Mouse (Mus musculus) embryonic fibroblast, embryonic 13.5 days (primary cell): Measurements from ENCODE around the gene Tcta. TPM values are rescaled to one million over a fixed set of nuclear protein-coding genes. Genes with fewer than 3 reads are reported as not detected.
"Not testable (repeated sequence)": the region's sequence is repeated elsewhere in the genome, so short reads cannot be mapped to it uniquely, and the experiment has no call there.

ENCODE experiments used
- H3K27ac ChIP-seq: 2 replicates; pipeline ENCODE4 v1.5.1; 2012; ENCODE audit warnings: low read length, control low read depth, inconsistent platforms; ENCODE audit not compliant: insufficient read depth
- H3K4me1 ChIP-seq: 2 replicates; pipeline ENCODE4 v1.6.1; 2011; ENCODE audit warnings: low read length; ENCODE audit not compliant: control insufficient read depth, insufficient read depth
- H3K4me3 ChIP-seq: 2 replicates; pipeline ENCODE4 v1.5.1; 2011; ENCODE audit warnings: mild to moderate bottlenecking, control low read depth, low read length; ENCODE audit not compliant: insufficient read depth
- CTCF ChIP-seq: IDR thresholded peaks from 2 replicates; pipeline ENCODE4 v1.5.1; 2011; ENCODE audit warnings: mild to moderate bottlenecking, control low read depth, low read length, moderate library complexity, borderline replicate concordance; ENCODE audit not compliant: insufficient read depth
- POLR2A ChIP-seq: IDR thresholded peaks from 2 replicates; pipeline ENCODE4 v1.6.1; 2011; ENCODE audit warnings: low read depth, mild to moderate bottlenecking, control low read depth, low read length, moderate library complexity
- polyA plus RNA-seq: library from polyadenylated mRNA; stranded (reverse); fragments of >200 nt; gene quantifications from 2 replicates; pipeline ENCODE4 v1.2.4, GENCODE M21; 2011; ENCODE audit warnings: low read depth; ENCODE audit not compliant: missing spikeins, insufficient read length

Gene Tcta
- polyA plus RNA-seq, 1 experiment = 22.9 TPM

DNA sequence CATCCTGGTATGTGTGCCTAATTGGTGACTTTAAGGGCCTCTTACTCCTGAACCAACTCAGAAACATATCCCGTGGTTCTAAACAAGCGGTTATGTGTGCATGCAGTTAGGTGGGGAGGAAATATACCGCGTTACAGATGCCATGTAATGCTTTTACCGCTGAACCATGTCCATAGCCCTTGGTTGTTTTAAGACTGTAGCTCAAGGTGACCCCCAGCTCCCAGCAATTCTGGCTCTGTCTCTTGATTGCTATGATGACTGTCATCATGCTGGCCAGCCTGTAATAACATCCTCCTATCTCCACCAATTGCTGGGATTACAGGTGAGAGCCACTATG lies 35.1 kb upstream of the Tcta start:
- H3K27ac ChIP-seq = peak overlapping the region; percentile 98
- peaks cover 9% of the 10 kb centered on the region for H3K4me1 ChIP-seq
- TF ChIP-seq POLR2A = peak; percentile 40; the same call in 1 of the 2 replicates
- no peak for TF ChIP-seq CTCF
- no peak overlapping the region for H3K4me3 ChIP-seq

DNA sequence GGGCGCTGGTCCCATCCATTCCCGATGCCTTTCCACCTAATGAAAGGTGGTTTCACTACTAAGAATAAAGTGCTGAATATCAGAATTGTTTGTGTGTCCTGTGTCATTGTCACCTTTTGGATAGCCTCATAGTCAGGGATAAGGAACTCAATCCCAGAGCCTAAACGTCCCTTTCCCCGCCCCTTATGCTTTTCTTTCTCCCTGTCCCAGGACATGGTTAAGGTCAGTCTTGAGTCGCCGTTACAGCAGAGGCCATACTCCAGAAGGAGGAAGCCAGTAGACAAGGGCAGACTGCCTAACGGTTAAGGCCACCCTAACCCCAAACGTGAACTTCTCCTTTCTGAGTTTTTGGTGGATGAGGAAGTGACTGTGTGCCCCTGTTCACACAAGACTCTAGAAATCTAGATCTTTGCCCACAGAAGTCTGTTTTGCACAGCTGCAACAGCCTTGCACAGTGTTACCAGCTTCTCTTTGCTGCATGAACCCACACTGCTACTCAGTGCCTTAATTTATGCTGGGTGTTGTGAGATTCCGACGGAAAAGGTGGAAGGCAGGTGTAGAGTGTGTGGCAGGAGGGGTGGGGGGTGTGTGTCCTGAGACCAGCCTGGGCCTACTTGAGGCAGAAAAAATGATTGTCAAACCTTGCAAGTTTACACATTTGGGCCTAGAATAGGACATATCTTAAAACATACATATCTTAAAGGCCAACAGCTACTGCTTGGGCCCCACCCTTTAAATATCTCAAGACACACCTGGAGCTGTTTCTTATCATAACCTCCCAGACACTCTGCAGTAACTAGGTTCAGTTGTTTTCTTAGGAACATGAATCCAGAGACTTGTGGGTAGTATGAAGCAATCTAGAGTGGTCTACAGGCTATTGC lies 34.5 kb upstream of the Tcta start:
- Histone ChIP-seq H3K4me1 (peaks cover 9% of the 10 kb centered on the region), H3K27ac (peak overlapping the region; percentile 98), H3K4me3 (peak overlapping the region; percentile 76)
- TF ChIP-seq POLR2A (peak; percentile 16; the same call in 1 of the 2 replicates), CTCF (no peak)

GRCm38 (mm10) chr9:108339886-108340257 lies 33.9 kb upstream of the Tcta start:
- peaks cover 9% of the 10 kb centered on the region for H3K4me1 ChIP-seq
- peak overlapping the region; percentile 98 for H3K27ac ChIP-seq
- peak overlapping the region; percentile 76 for H3K4me3 ChIP-seq
- no peak; the same call in 1 of the 2 replicates for TF ChIP-seq POLR2A
- no peak for TF ChIP-seq CTCF

DNA sequence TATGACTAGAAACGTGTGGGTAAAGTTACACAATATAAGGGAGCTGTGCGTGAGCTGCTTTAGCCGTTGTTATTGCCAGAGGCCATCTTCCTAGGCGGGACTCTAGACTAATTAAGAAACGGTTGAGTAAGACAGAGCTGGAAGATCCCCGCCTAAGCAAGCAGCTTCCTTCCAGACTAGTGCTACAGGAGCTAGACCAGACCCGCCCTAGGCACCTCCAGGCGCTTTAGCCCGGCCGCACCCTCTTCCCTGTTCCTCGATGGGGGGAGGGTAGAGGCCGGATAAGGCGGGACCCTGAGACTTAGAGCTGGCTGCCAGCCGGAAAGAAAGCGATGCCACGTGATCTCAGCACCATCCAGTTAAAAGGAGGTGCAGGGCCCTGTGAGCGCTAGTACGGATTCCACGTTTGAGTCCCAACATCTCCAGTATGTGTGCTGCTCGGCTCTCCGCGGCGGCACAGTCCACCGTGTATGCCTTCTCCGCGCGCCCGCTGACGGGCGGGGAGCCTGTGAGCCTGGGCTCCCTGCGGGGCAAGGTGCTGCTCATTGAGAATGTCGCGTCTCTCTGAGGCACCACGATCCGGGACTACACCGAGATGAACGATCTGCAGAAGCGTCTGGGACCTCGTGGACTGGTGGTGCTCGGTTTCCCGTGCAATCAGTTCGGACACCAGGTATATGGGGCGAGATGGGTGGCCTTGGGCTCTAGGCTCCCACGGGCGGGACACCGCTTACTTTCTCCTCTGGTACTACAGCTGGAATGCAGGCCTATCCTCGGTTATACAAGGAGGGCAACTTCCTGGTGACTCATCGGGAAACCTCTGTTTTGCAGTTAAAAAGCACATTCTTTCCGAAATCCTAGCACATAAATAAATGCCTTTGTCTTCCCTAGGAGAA lies 33.2 kb upstream of the Tcta start, which contains the start of gene Gpx1:
Gene Gpx1 (plus strand): TSS at position 18 of the 896 bp plus-strand sequence.
- Histone ChIP-seq H3K4me3 (peak within 1 kb of the TSS; percentile 76), H3K4me1 (peaks cover 9% of the 10 kb centered on the region), H3K27ac (peak within 1 kb of the TSS; percentile 98)
- TF ChIP-seq CTCF = no peak
- peak; percentile 98 for TF ChIP-seq POLR2A

DNA sequence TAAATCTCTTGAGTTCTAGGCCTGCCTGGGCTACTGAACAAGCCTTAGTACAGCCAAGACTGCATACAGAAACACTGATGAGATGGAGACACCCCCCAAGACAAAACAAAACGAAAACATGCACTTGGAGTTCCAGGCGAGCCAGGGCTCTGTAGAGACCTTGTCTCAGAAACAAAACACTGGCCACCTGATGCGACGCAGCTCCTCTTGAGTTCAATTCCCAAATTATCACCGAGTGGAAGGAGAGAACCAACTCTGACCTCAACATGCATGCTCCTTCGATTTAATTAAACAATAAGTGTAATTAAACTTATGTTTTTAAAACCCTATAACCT lies 32.6 kb upstream of the Tcta start:
- Histone ChIP-seq H3K4me1 (peaks cover 9% of the 10 kb centered on the region), H3K27ac (peak overlapping the region; percentile 98), H3K4me3 (no peak overlapping the region)
- TF ChIP-seq CTCF (no peak), POLR2A (no peak)

- TF ChIP-seq POLR2A (no peak), CTCF (no peak)
- Histone ChIP-seq H3K4me1 (peaks cover 9% of the 10 kb centered on the region), H3K4me3 (no peak overlapping the region), H3K27ac (peak overlapping the region; percentile 98)
These were observed 32.0 kb upstream of the Tcta start for GRCm38 (mm10) chr9:108337848-108338550.

GRCm38 (mm10) chr9:108325811-108326210 lies 19.9 kb upstream of the Tcta start:
- TF ChIP-seq POLR2A (no peak), CTCF (no peak)

DNA sequence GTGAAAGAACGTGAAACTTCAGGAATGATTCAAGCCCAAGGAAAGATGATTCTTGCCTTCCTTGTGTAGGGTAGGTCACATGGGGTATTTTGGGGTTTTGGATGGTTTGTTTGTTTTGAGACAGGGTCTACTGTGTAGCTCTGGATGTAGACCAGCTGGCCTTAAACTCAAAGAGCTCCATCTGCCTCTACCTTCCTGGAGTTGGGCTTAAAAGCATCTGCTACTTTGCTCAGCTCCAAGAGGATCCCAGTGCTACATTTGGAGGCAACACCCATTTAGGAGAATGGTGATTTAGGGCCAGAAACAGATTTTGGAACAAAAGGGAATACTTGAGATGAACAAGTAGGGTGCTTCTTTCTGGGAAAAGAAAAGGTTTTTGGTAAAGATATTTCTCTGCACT lies 18.8 kb upstream of the Tcta start:
- H3K4me1 ChIP-seq = no peaks in the 10 kb centered on the region
- no peak overlapping the region for H3K27ac ChIP-seq
- no peak overlapping the region for H3K4me3 ChIP-seq
- TF ChIP-seq POLR2A = no peak
- TF ChIP-seq CTCF = no peak

More at GRCm38 (mm10) chr9:108325811-108326210, 19.9 kb upstream of the Tcta start:
- H3K4me1 ChIP-seq = no peaks in the 10 kb centered on the region
- no peak overlapping the region for H3K4me3 ChIP-seq
- H3K27ac ChIP-seq = no peak overlapping the region

- not testable (repeated sequence) for H3K4me3 ChIP-seq, H3K27ac ChIP-seq, H3K4me1 ChIP-seq
These were observed 16.1 kb upstream of the Tcta start for GRCm38 (mm10) chr9:108322054-108322453.

GRCm38 (mm10) chr9:108318462-108318861 lies 12.5 kb upstream of the Tcta start:
- no peak overlapping the region for H3K27ac ChIP-seq
- H3K4me3 ChIP-seq = no peak overlapping the region
- TF ChIP-seq POLR2A (no peak), CTCF (no peak)
- peaks cover 3% of the 10 kb centered on the region; the same call in 1 of the 2 replicates for H3K4me1 ChIP-seq
